Mouse (Mus musculus): ENCODE data around the gene Fads6.

DNA sequence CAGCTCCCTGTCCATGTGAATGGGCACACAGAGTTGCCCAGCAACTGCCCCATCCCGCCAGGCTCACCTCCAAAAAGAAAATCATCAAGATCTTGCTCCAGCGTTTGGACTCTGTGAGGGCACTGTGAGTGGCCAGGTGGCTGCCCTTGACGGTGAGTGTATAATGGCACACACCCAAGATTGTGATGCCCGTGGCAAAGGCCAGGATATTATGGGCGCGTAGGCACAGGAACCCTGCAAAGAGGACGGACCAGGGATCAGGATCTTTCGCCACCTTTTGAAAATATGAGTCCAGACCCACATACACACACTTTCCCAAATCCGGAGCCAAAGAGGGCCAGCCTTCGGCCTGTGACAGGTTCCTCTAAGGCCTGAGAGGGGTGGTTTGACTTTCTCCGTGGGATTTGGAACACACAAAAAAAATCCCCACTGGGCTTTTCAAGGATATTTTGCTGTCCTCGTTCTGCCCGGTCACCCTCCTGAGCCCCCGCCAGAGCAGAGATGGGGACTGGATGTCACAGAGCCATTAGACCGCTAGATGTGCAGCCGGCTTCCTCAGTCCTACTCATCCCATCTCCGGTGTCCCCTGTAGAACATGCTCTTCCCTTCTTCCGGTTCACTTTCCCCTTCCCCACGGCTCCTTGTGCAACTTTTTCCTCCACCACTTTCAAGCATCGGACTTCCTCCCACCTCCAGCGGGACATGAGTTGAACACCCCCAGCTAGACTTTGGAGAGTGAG is 822 bp downstream of the Fads6 start:
- TF ChIP-seq POLR2A (IDR thresholded peaks at IDR 0.05; ENCODE audit: insufficient read length, low read depth) (no peak), USF1 (IDR thresholded peaks at IDR 0.05; ENCODE audit: low read depth) (no peak), MAX (IDR thresholded peaks at IDR 0.05; ENCODE audit: low read depth) (no peak), TCF3 (IDR thresholded peaks at IDR 0.05; ENCODE audit: insufficient read length, low read depth) (no peak), CEBPB (IDR thresholded peaks at IDR 0.05; ENCODE audit: insufficient read depth, poor library complexity, severe bottlenecking) (no peak), POLR2AphosphoS2 (IDR thresholded peaks at IDR 0.05; ENCODE audit: insufficient read length, low read depth) (no peak), SRF (IDR thresholded peaks at IDR 0.05; ENCODE audit: control insufficient read depth, insufficient read length, low read depth) (no peak), TCF12 (IDR thresholded peaks at IDR 0.05; ENCODE audit: insufficient read depth, poor library complexity, severe bottlenecking) (no peak), E2F4 (IDR thresholded peaks at IDR 0.05; ENCODE audit: insufficient read depth) (no peak)

All from myocyte (in vitro differentiated cells).